Comparison of ENCODE assay signal across 11 mouse cellular contexts in genomic region chr5:145214679-145215078, GRCm38 (mm10). TPM values are rescaled to one million over a fixed set of nuclear protein-coding genes. Genes with fewer than 3 reads are reported as not detected.
DNase-seq lines count a peak whose midpoint lies in the region; ATAC-seq and TF ChIP-seq lines count a peak whose summit lies in the region.
"Had no signal": no experiment of that assay in that cellular context is flagged by ENCODE, and none has a peak within 500 bp of the region (broad histone marks: within the 10 kb centered on the region; RNA-seq: fewer than 3 reads in every experiment).

No protein-coding gene starts in this region.

- H3K4me2 ChIP-seq in heart, postnatal 0 days (ENCODE audit: low read depth, low read length), result no peak overlapping the region
- no peak overlapping the region for H3K4me2 ChIP-seq in lung, postnatal 0 days (replicated peaks; ENCODE audit: low read depth, low read length)
- H3K4me2 ChIP-seq: lung, embryonic 15.5 days had no signal

- TF ChIP-seq EP300 in heart, postnatal 0 days (IDR thresholded peaks at IDR 0.05; ENCODE audit: low read depth), result no peak
- TF ChIP-seq EP300 in lung, postnatal 0 days (IDR thresholded peaks at IDR 0.05), result no peak

- H3K27me3 ChIP-seq in heart, postnatal 0 days (ENCODE audit: control insufficient read depth, insufficient read depth, low read length), result no peaks in the 10 kb centered on the region
- H3K27me3 ChIP-seq in lung, postnatal 0 days (replicated peaks; ENCODE audit: insufficient read depth, low read length), result no peaks in the 10 kb centered on the region
- no peaks in the 10 kb centered on the region for H3K27me3 ChIP-seq in small intestine, adult 2 months (ENCODE audit: control insufficient read depth, insufficient read depth, low read length)
- H3K27me3 ChIP-seq: lung, embryonic 15.5 days had no signal

- TF ChIP-seq CTCF in heart, postnatal 0 days (IDR thresholded peaks at IDR 0.05; ENCODE audit: low read depth), result peak; percentile 31; the same call in 1 of the 2 replicates
- TF ChIP-seq CTCF in lung, postnatal 0 days (IDR thresholded peaks at IDR 0.05), result peak; percentile 58
- TF ChIP-seq CTCF in small intestine, adult 2 months (IDR thresholded peaks at IDR 0.05; ENCODE audit: extremely low read depth, insufficient read length, insufficient replicate concordance, low read depth, low read length), result peak; percentile 38; the same call in 1 of the 2 replicates

- H3K4me1 ChIP-seq in heart, postnatal 0 days (ENCODE audit: control insufficient read depth, insufficient read depth), result no peaks in the 10 kb centered on the region
- H3K4me1 ChIP-seq in lung, postnatal 0 days (ENCODE audit: insufficient read depth, low read depth, low read length), result no peaks in the 10 kb centered on the region
- peaks cover 5% of the 10 kb centered on the region for H3K4me1 ChIP-seq in small intestine, adult 2 months (ENCODE audit: control insufficient read depth, insufficient read depth, insufficient read length, low read length)
- H3K4me1 ChIP-seq: lung, embryonic 15.5 days had no signal

- no peak for TF ChIP-seq POLR2A in small intestine, adult 2 months (IDR thresholded peaks at IDR 0.05; ENCODE audit: low read depth, low read length)

- H3K4me3 ChIP-seq in heart, postnatal 0 days (ENCODE audit: low read depth, low read length), result no peak overlapping the region
- no peak overlapping the region for H3K4me3 ChIP-seq in lung, postnatal 0 days (ENCODE audit: low read depth, low read length)
- H3K4me3 ChIP-seq in small intestine, adult 2 months (ENCODE audit: low read depth, low read length), result no peak overlapping the region
- H3K4me3 ChIP-seq: lung, embryonic 15.5 days had no signal

- DNase-seq in heart, postnatal 0 days (ENCODE audit: low spot score), result no peak
- DNase-seq in heart, postnatal 25 days (ENCODE audit: low spot score), result no peak
- no peak for DNase-seq in lung, postnatal 0 days (ENCODE audit: low spot score)
- DNase-seq in lung, postnatal 25 days (ENCODE audit: low spot score), result no peak
- peak; percentile 21 for DNase-seq in NIH3T3 (ENCODE audit: low read depth)
- no peak for DNase-seq in right cerebral cortex, postnatal 10 days (ENCODE audit: low spot score in 2 of 2)
- DNase-seq in right cerebral cortex, adult 18-20 months, result no peak
- DNase-seq: cerebellum, adult 18-20 months had no signal

- H3K9ac ChIP-seq in heart, postnatal 0 days (replicated peaks; ENCODE audit: low read depth, low read length), result no peak overlapping the region
- H3K9ac ChIP-seq in lung, postnatal 0 days (replicated peaks; ENCODE audit: low read depth), result no peak overlapping the region
- H3K9ac ChIP-seq: lung, embryonic 15.5 days had no signal

- 66% methylated on average over 4 of the region's 4 CpGs for WGBS in heart, postnatal 0 days
- WGBS in lung, postnatal 0 days, result 74% methylated on average over 4 of the region's 4 CpGs
- 56% methylated on average over 4 of the region's 4 CpGs for WGBS in small intestine, adult 2 months

- intact Hi-C loops in heart, postnatal 25 days (cut with DNase I), result no loop called here

- no peak overlapping the region for H3K27ac ChIP-seq in heart, postnatal 0 days (ENCODE audit: low read depth)
- H3K27ac ChIP-seq in lung, postnatal 0 days (ENCODE audit: low read length), result no peak overlapping the region
- no peak overlapping the region for H3K27ac ChIP-seq in small intestine, adult 2 months (ENCODE audit: insufficient read depth, low read depth, low read length)
- H3K27ac ChIP-seq: lung, embryonic 15.5 days had no signal

- ATAC-seq in heart, postnatal 0 days (ENCODE audit: insufficient read depth, low read depth), result no peak
- no peak for ATAC-seq in lung, postnatal 0 days
- ATAC-seq: hindbrain, embryonic 16.5 days had no signal

- H3K9me3 ChIP-seq in heart, postnatal 0 days (replicated peaks; ENCODE audit: control insufficient read depth, low read length), result no peaks in the 10 kb centered on the region
- H3K9me3 ChIP-seq in lung, postnatal 0 days (ENCODE audit: low read length), result no peaks in the 10 kb centered on the region
- H3K9me3 ChIP-seq: lung, embryonic 15.5 days had no signal

- peaks cover 79% of the 10 kb centered on the region for H3K36me3 ChIP-seq in heart, postnatal 0 days (replicated peaks; ENCODE audit: control insufficient read depth, insufficient read depth, low read length)
- H3K36me3 ChIP-seq in lung, postnatal 0 days (ENCODE audit: insufficient read depth, low read length), result peaks cover 19% of the 10 kb centered on the region; the same call in 1 of the 2 replicates
- peaks cover 19% of the 10 kb centered on the region for H3K36me3 ChIP-seq in small intestine, adult 2 months (ENCODE audit: control insufficient read depth, insufficient read depth, low read length)

RNA-seq across cellular contexts. Expression of gene Zkscan5, which starts 10.3 kb away (rescaled TPM):
- total RNA-seq in heart, postnatal 0 days (2014; rRNA removed; ENCODE audit: low replicate concordance), result 17.0 and 19.2 TPM in 2 replicates
- 7.8 and 8.6 TPM in 2 replicates for polyA plus RNA-seq in heart, postnatal 0 days (2015; fragmentation: Nextera tagmentation; extraction: Ambion mirVana)
- total RNA-seq in heart, postnatal 25 days (2021), result 10 to 100 TPM in 1 of 2 experiments, 1 to 10 TPM in 1; 9.4 to 11.0 TPM
- 7.5 and 8.1 TPM in 2 replicates for polyA plus RNA-seq in lung, postnatal 0 days (2015; fragmentation: Nextera tagmentation; extraction: Ambion mirVana)
- polyA plus RNA-seq in small intestine, adult 2 months (2012; rRNA removed), result 1.8 and 3.9 TPM in 2 replicates

RNA-seq across cellular contexts. Expression of gene Zkscan14, which starts 13.0 kb away (rescaled TPM):
- total RNA-seq in heart, postnatal 0 days (2014; rRNA removed; ENCODE audit: low replicate concordance), result 9.8 and 13.8 TPM in 2 replicates
- 6.3 and 7.9 TPM in 2 replicates for polyA plus RNA-seq in heart, postnatal 0 days (2015; fragmentation: Nextera tagmentation; extraction: Ambion mirVana)
- total RNA-seq in heart, postnatal 25 days (2021), result 1 to 10 TPM; 6.2 to 7.2 TPM
- 13.0 and 13.9 TPM in 2 replicates for polyA plus RNA-seq in lung, postnatal 0 days (2015; fragmentation: Nextera tagmentation; extraction: Ambion mirVana)
- 1.5 and 2.9 TPM in 2 replicates for polyA plus RNA-seq in small intestine, adult 2 months (2012; rRNA removed)

RNA-seq across cellular contexts. Expression of gene Zfp655, which starts 16.8 kb away (rescaled TPM):
- 31.4 and 51.2 TPM in 2 replicates for total RNA-seq in heart, postnatal 0 days (2014; rRNA removed; ENCODE audit: low replicate concordance)
- polyA plus RNA-seq in heart, postnatal 0 days (2015; fragmentation: Nextera tagmentation; extraction: Ambion mirVana), result 29.2 and 33.4 TPM in 2 replicates
- 10 to 100 TPM; 26.1 to 28.0 TPM for total RNA-seq in heart, postnatal 25 days (2021)
- 27.6 and 32.1 TPM in 2 replicates for polyA plus RNA-seq in lung, postnatal 0 days (2015; fragmentation: Nextera tagmentation; extraction: Ambion mirVana)
- 3.2 and 8.6 TPM in 2 replicates for polyA plus RNA-seq in small intestine, adult 2 months (2012; rRNA removed)

RNA-seq across cellular contexts. Expression of gene Atp5j2, which starts 22.8 kb away (rescaled TPM):
- 517 and 525 TPM in 2 replicates for total RNA-seq in heart, postnatal 0 days (2014; rRNA removed; ENCODE audit: low replicate concordance)
- 1,976 and 2,009 TPM in 2 replicates for polyA plus RNA-seq in heart, postnatal 0 days (2015; fragmentation: Nextera tagmentation; extraction: Ambion mirVana)
- 1,000 to 10,000 TPM; 1,052 to 1,137 TPM for total RNA-seq in heart, postnatal 25 days (2021)
- 374 and 396 TPM in 2 replicates for polyA plus RNA-seq in lung, postnatal 0 days (2015; fragmentation: Nextera tagmentation; extraction: Ambion mirVana)
- polyA plus RNA-seq in small intestine, adult 2 months (2012; rRNA removed), result 99.9 and 140 TPM in 2 replicates

RNA-seq across cellular contexts. Expression of gene Cpsf4, which starts 47.7 kb away (rescaled TPM):
- 20.0 and 21.5 TPM in 2 replicates for total RNA-seq in heart, postnatal 0 days (2014; rRNA removed; ENCODE audit: low replicate concordance)
- 14.5 and 14.9 TPM in 2 replicates for polyA plus RNA-seq in heart, postnatal 0 days (2015; fragmentation: Nextera tagmentation; extraction: Ambion mirVana)
- 10 to 100 TPM in 1 of 2 experiments, 1 to 10 TPM in 1; 9.6 to 11.1 TPM for total RNA-seq in heart, postnatal 25 days (2021)
- polyA plus RNA-seq in lung, postnatal 0 days (2015; fragmentation: Nextera tagmentation; extraction: Ambion mirVana), result 22.9 and 25.9 TPM in 2 replicates
- polyA plus RNA-seq in small intestine, adult 2 months (2012; rRNA removed), result 11.6 and 23.2 TPM in 2 replicates
